Mouse (Mus musculus): ENCODE measurements around the gene Dagla.
A peak's percentile ranks its signal among the peaks of the same experiment; 100 is the strongest.

The Dagla gene

GRCm38 (mm10) chr19:10307941-10308340, 3.3 kb upstream of the Dagla start:
- no peak for DNase-seq (ENCODE audit: low read depth, low spot score)

GRCm38 (mm10) chr19:10307351-10307750, 2.7 kb upstream of the Dagla start:
- DNase-seq (ENCODE audit: low read depth, low spot score) = no peak

- no peak for DNase-seq (ENCODE audit: low read depth, low spot score)
Observed at GRCm38 (mm10) chr19:10306521-10307243, 2.0 kb upstream of the Dagla start.

- no peak for DNase-seq (ENCODE audit: low read depth, low spot score)
Observed at GRCm38 (mm10) chr19:10305640-10306039, 963 bp upstream of the Dagla start.

- DNase-seq (ENCODE audit: low read depth, low spot score) = no peak
Observed at GRCm38 (mm10) chr19:10304395-10304794, 282 bp downstream of the Dagla start.

- no peak for DNase-seq (ENCODE audit: low read depth, low spot score)
Observed at GRCm38 (mm10) chr19:10302852-10303251, 1.8 kb downstream of the Dagla start.

- no peak for DNase-seq (ENCODE audit: low read depth, low spot score)
Observed at GRCm38 (mm10) chr19:10301866-10302356, 2.8 kb downstream of the Dagla start.

GRCm38 (mm10) chr19:10301263-10301662, 3.4 kb downstream of the Dagla start:
- no peak for DNase-seq (ENCODE audit: low read depth, low spot score)

GRCm38 (mm10) chr19:10300809-10301208, 3.9 kb downstream of the Dagla start:
- no peak for DNase-seq (ENCODE audit: low read depth, low spot score)

GRCm38 (mm10) chr19:10298268-10298667, 6.4 kb downstream of the Dagla start:
- no peak for DNase-seq (ENCODE audit: low read depth, low spot score)

GRCm38 (mm10) chr19:10297041-10297503, 7.6 kb downstream of the Dagla start:
- DNase-seq (ENCODE audit: low read depth, low spot score) = peak; percentile 85

GRCm38 (mm10) chr19:10296306-10296705, 8.4 kb downstream of the Dagla start:
- DNase-seq (ENCODE audit: low read depth, low spot score) = no peak

- no peak for DNase-seq (ENCODE audit: low read depth, low spot score)
Observed at GRCm38 (mm10) chr19:10294631-10295562, 9.8 kb downstream of the Dagla start.

- DNase-seq (ENCODE audit: low read depth, low spot score) = no peak
Observed at GRCm38 (mm10) chr19:10293987-10294386, 10.7 kb downstream of the Dagla start.

GRCm38 (mm10) chr19:10291896-10292490, 12.7 kb downstream of the Dagla start:
- no peak for DNase-seq (ENCODE audit: low read depth, low spot score)

- DNase-seq (ENCODE audit: low read depth, low spot score) = peak; percentile 70
Observed at GRCm38 (mm10) chr19:10290153-10290945, 14.3 kb downstream of the Dagla start.

- no peak for DNase-seq (ENCODE audit: low read depth, low spot score)
Observed at GRCm38 (mm10) chr19:10289609-10290150, 15.0 kb downstream of the Dagla start.

GRCm38 (mm10) chr19:10288125-10289040, 16.3 kb downstream of the Dagla start:
- peak; percentile 77 for DNase-seq (ENCODE audit: low read depth, low spot score)

- DNase-seq (ENCODE audit: low read depth, low spot score) = no peak
Observed at GRCm38 (mm10) chr19:10286458-10286872, 18.2 kb downstream of the Dagla start.

All from skeletal muscle tissue, adult 2 months (tissue).